Mouse (Mus musculus) E14TG2a.4 (cell line): ENCODE data around the gene Tfrc.

ENCODE experiments used
- H3K27me3 ChIP-seq: 2 replicates; pipeline ENCODE4 v1.6.1; 2014; ENCODE audit warnings: low read length, control low read depth; ENCODE audit not compliant: insufficient read depth
- H3K36me3 ChIP-seq: 2 replicates; pipeline ENCODE4 v1.6.1; 2014; ENCODE audit warnings: low read length, control low read depth; ENCODE audit not compliant: insufficient read depth
- H3K4me1 ChIP-seq: replicated peaks from 2 replicates; pipeline ENCODE4 v1.6.1; 2014; ENCODE audit warnings: low read depth, low read length, control low read depth
- H3K4me3 ChIP-seq: replicated peaks from 2 replicates; pipeline ENCODE4 v1.5.1; 2014; ENCODE audit warnings: mild to moderate bottlenecking, low read length
- H3K9me3 ChIP-seq: 2 replicates; pipeline ENCODE4 v1.6.1; 2014; ENCODE audit warnings: low read length, control low read depth
- CTCF ChIP-seq: conservative IDR thresholded peaks from 2 replicates; pipeline ENCODE4 v1.5.1; 2014; ENCODE audit warnings: low read length
- NANOG ChIP-seq: IDR thresholded peaks from 2 replicates; pipeline ENCODE4 v1.6.1; 2014; ENCODE audit warnings: borderline replicate concordance, low read length, mixed read lengths
- POU5F1 ChIP-seq: IDR thresholded peaks from 2 replicates; pipeline ENCODE4 v1.6.1; 2014; ENCODE audit warnings: low read length, borderline replicate concordance

The Tfrc gene

DNA sequence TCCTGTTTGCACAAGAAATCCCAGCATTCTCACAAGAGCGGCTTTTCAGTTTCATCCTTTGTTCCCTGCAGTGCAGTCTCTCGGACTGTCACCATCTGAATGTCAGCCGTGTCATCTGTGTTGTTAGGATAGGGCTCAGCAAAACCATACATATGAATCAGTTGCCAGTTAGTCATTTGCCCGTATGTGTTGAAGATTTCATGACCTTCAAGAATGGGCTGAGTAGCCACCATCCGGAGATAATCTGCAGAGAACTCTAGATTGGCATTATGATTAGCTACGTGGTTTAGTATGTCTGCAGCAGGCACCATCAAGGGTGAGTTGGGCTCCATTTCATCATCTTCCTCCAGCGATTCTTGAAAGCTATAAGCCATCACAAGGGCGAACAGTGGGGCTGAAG is 17.2 kb upstream of the Tfrc start:
- no peak for TF ChIP-seq CTCF
- Histone ChIP-seq H3K9me3 (peaks cover 34% of the 10 kb centered on the region), H3K4me3 (no peak overlapping the region), H3K27me3 (no peaks in the 10 kb centered on the region), H3K36me3 (no peaks in the 10 kb centered on the region), H3K4me1 (no peaks in the 10 kb centered on the region)

DNA sequence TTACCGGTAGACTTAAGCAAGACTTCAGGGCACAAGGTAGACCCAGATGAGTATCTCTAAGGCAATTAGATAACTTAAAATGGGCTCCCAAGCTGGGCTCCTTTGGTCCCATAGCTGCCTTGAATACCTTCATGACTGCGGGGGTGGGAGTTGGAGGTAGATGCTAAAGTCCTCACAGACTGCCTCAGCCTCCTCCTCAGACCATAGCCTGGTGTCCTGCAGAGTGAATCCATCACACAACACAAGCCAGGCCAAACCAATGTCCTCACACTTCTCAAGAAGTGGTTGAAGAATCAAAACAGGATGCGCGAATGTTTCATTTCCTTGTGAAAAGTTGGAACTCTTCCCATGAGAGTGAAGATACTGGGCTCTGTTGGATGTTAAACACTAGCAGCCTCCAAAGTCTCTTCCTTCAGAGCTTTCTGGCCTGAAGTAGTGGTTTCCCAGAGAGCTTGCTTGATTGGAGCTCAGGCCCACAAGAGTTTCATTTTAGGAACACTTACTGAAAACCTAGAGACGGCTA is 15.4 kb upstream of the Tfrc start:
- no peak overlapping the region for H3K4me3 ChIP-seq
- peaks cover 16% of the 10 kb centered on the region for H3K9me3 ChIP-seq
- TF ChIP-seq CTCF (no peak), NANOG (no peak), POU5F1 (no peak)
- no peaks in the 10 kb centered on the region for H3K36me3 ChIP-seq
- no peaks in the 10 kb centered on the region for H3K27me3 ChIP-seq
- peaks cover 7% of the 10 kb centered on the region for H3K4me1 ChIP-seq

DNA sequence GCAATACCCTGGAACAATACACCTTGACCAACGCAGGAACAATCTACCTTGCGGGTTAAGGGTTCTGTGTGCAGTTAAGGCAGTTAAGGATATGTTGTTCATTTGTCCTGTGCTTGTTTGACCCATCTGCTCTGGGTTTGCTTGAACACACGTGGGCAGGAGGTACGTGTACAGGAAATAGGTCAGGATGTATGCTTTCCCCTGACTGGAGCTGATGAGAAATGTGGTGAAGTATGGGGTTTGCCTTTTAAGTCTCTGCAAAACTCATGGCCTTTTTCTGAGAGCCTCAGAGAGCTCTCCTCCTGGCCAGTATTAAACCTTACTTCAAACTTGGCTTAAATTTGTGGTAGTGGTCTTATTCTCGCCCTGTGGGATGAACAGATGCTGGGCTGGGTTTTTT is 14.8 kb upstream of the Tfrc start:
- H3K9me3 ChIP-seq: peaks cover 10% of the 10 kb centered on the region
- TF ChIP-seq NANOG (no peak), POU5F1 (no peak), CTCF (no peak)

DNA sequence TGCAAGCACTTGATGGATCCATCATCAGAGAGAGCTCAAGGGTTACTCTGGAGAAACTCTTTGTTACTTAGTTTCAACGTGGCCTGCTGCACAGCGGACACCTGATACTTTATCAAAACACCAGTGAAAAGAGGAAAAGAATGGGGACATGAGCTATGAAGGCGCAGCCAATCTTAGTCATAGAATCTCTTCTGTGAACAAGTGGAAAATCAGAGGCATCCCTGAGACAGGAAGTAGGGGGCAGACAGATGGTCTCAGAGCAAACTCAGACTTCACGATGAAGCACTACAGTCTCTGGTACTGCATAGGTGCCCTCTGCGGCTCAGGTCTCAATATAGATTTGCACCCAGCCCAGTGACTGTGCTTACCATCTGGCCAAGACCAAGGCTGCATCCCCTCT is 14.0 kb upstream of the Tfrc start:
- Histone ChIP-seq H3K4me1 (peaks cover 7% of the 10 kb centered on the region), H3K4me3 (no peak overlapping the region), H3K27me3 (no peaks in the 10 kb centered on the region), H3K9me3 (peaks cover 4% of the 10 kb centered on the region), H3K36me3 (no peaks in the 10 kb centered on the region)
- TF ChIP-seq CTCF (no peak), POU5F1 (no peak), NANOG (no peak)

More for the DNA sequence above, 14.8 kb upstream of the Tfrc start:
- Histone ChIP-seq H3K4me3 (no peak overlapping the region), H3K27me3 (no peaks in the 10 kb centered on the region), H3K36me3 (no peaks in the 10 kb centered on the region), H3K4me1 (peaks cover 7% of the 10 kb centered on the region)

DNA sequence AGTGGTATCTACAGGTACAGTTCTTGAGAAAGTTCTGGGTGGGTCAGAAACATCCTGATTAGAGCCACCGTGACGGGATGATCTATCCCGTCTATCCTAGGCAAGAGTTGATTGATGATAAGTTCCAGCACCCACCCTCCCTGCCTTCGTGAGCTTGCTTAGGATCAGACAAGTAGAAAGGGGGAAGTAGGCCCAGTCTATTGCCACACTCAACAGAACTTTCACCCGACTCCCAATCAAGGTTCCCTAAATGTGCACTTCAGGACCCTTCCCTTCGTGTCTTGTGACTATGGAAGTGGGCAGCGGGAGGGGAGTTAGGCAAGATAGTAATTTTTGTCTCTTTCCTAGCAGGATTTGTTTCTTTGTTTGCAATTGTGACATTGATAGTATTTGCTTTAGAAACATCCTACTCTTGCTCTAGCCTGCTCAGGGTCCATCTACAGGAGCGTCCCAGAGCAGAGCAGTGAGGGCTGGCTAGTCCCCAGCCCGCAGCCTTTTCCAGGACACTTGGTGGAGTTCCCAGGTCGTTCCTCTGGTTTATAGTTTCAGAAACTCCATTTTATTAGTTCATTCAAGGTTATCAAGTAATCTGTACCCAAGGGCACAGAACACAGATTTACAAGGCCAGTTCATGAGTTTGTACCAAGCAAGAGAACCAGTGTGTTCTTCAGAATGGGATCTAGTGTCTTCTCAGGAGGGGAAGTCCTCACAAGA is 13.4 kb upstream of the Tfrc start:
- Histone ChIP-seq H3K4me1 (peaks cover 7% of the 10 kb centered on the region), H3K36me3 (no peaks in the 10 kb centered on the region), H3K27me3 (no peaks in the 10 kb centered on the region), H3K9me3 (no peaks in the 10 kb centered on the region), H3K4me3 (no peak overlapping the region)
- TF ChIP-seq NANOG (no peak), CTCF (no peak), POU5F1 (no peak)

DNA sequence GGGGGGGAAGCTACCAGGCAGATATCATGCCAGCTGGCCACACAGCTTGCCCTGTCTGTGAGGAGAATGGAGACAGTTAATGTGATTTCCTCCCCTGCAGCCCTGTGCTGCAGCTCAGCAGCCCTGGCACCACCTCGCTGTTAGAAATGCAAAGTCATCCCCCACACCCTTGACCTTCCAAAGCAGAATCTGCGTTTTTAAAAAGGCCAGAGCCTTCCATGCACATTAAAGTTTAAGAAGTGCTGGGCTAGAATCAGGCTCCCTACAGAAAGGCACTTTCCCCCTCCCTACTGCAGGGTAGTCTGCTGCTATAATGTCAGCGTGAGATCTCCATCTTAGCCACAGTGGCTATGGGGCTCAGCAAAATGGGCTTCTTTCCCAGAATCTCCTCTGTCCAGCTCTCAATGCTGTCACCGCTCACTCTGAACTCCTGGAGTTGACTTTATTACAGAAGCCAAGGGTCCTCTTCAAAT is 10.8 kb upstream of the Tfrc start:
- Histone ChIP-seq H3K4me3 (0 out of 2 replicates have a peak overlapping the region, but pooled peaks have one; percentile 5), H3K27me3 (no peaks in the 10 kb centered on the region), H3K9me3 (no peaks in the 10 kb centered on the region), H3K36me3 (no peaks in the 10 kb centered on the region), H3K4me1 (peaks cover 7% of the 10 kb centered on the region)
- no peak for TF ChIP-seq CTCF
- TF ChIP-seq NANOG: no peak

DNA sequence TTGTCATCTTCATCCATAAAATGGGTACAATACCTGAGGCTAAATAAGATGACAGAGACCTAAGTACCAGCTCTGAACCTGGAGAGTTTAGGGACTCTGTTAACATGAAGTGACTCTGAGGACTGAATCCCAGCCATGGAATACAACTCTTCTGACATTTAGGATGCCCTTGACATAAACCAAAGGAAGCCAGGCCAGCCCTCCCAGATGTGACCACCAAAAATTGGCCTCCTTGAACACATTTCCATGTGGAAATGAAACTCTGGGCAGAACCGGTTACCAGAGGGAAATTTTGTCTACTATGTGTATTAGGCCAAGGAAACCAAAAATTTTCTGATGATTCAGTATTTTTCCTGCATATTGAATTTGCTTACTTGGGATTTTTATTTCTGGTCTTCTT is 9.6 kb upstream of the Tfrc start:
- TF ChIP-seq NANOG (no peak), POU5F1 (no peak), CTCF (no peak)
- Histone ChIP-seq H3K36me3 (no peaks in the 10 kb centered on the region), H3K4me3 (no peak overlapping the region), H3K4me1 (peaks cover 7% of the 10 kb centered on the region), H3K27me3 (no peaks in the 10 kb centered on the region), H3K9me3 (no peaks in the 10 kb centered on the region)

DNA sequence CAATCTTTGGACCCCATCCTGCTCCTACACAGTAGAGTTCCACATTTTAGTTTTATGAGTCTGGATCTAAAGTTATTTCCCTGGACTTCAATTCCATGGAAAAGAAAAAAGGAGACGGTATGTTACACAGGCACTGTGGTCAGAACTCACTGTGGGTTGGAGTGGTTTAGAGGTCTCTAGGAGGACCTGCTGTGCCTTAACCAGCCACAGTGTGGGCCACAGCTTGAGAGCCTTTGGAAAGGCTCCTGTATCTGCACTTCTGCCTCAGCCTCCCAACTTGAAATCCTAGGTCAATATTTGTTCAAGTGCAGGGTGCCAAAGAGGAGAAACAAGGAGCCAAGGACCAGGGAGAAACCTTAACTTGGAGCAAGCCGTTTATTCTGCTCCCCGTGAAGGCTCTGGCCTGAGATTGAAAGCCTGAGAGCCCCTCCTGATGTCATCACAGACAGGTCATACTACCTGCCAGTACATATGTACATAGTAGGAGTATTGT is 6.5 kb upstream of the Tfrc start:
- H3K4me1 ChIP-seq: peaks cover 15% of the 10 kb centered on the region
- TF ChIP-seq POU5F1 (no peak), CTCF (no peak), NANOG (no peak)
- H3K9me3 ChIP-seq: no peaks in the 10 kb centered on the region
- H3K36me3 ChIP-seq: no peaks in the 10 kb centered on the region
- no peaks in the 10 kb centered on the region for H3K27me3 ChIP-seq
- H3K4me3 ChIP-seq: no peak overlapping the region
